Mouse (Mus musculus) myocyte (in vitro differentiated cells): ENCODE measurements around the gene Mprip. TPM values are rescaled to one million over a fixed set of nuclear protein-coding genes. Genes with fewer than 3 reads are reported as not detected.

ENCODE experiments used
- H3K27me3 ChIP-seq: one replicate; pipeline ENCODE4 v1.6.1; 2011; ENCODE audit not compliant: control insufficient read depth, insufficient read depth, insufficient read length
- H3K36me3 ChIP-seq: one replicate; pipeline ENCODE4 v1.6.1; 2011; ENCODE audit not compliant: control insufficient read depth, insufficient read depth
- H3K4me2 ChIP-seq: one replicate; pipeline ENCODE4 v1.6.1; 2011; ENCODE audit warnings: low read depth, control low read depth
- H3K4me3 ChIP-seq: one replicate; pipeline ENCODE4 v1.5.1; 2011; ENCODE audit warnings: mild to moderate bottlenecking, control low read depth, moderate library complexity
- H3K79me2 ChIP-seq: one replicate; pipeline ENCODE4 v1.6.1; 2011; ENCODE audit not compliant: control insufficient read depth, insufficient read depth
- H3ac ChIP-seq: one replicate; pipeline ENCODE4 v1.6.1; 2011; ENCODE audit not compliant: control insufficient read depth, insufficient read length
- CEBPB ChIP-seq: IDR thresholded peaks from 2 replicates; pipeline ENCODE4 v1.6.1; 2011; ENCODE audit warnings: mild to moderate bottlenecking, moderate library complexity; ENCODE audit not compliant: poor library complexity, insufficient read depth, severe bottlenecking
- E2F4 ChIP-seq: IDR thresholded peaks from one replicate; pipeline ENCODE4 v1.6.1; 2011; ENCODE audit warnings: mild to moderate bottlenecking, control low read depth, moderate library complexity; ENCODE audit not compliant: insufficient read depth
- MAX ChIP-seq: IDR thresholded peaks from one replicate; pipeline ENCODE4 v1.6.1; 2011; ENCODE audit warnings: low read depth, mild to moderate bottlenecking, control low read depth
- MYOD1 ChIP-seq, 3 experiments: IDR thresholded peaks; one replicate each; pipeline ENCODE4 v1.6.1; 2011; ENCODE audit warnings: control low read depth in 2 of 3, low read depth in 2 of 3, mild to moderate bottlenecking in 2 of 3, moderate library complexity in 1 of 3; ENCODE audit not compliant: insufficient read length in 2 of 3, control insufficient read depth in 1 of 3
- MYOG ChIP-seq, 3 experiments: IDR thresholded peaks; one replicate each; pipeline ENCODE4 v1.6.1; 2011; ENCODE audit warnings: control low read depth in 2 of 3, low read depth in 2 of 3, mild to moderate bottlenecking in 2 of 3; ENCODE audit not compliant: insufficient read length in 2 of 3, control insufficient read depth in 1 of 3, insufficient read depth in 1 of 3
- POLR2A ChIP-seq: IDR thresholded peaks from one replicate; pipeline ENCODE4 v1.6.1; 2011; ENCODE audit warnings: low read depth, mild to moderate bottlenecking, control low read depth, moderate library complexity; ENCODE audit not compliant: insufficient read length
- POLR2AphosphoS2 ChIP-seq: IDR thresholded peaks from one replicate; pipeline ENCODE4 v1.6.1; 2011; ENCODE audit warnings: low read depth, control low read depth; ENCODE audit not compliant: insufficient read length
- REST ChIP-seq: IDR thresholded peaks from one replicate; pipeline ENCODE4 v1.6.1; 2011; ENCODE audit warnings: mild to moderate bottlenecking, control low read depth, moderate library complexity; ENCODE audit not compliant: insufficient read depth, insufficient read length
- SRF ChIP-seq: IDR thresholded peaks from one replicate; pipeline ENCODE4 v1.6.1; 2011; ENCODE audit warnings: low read depth; ENCODE audit not compliant: control insufficient read depth, insufficient read length
- TCF12 ChIP-seq: IDR thresholded peaks from one replicate; pipeline ENCODE4 v1.6.1; 2011; ENCODE audit warnings: mild to moderate bottlenecking, control low read depth; ENCODE audit not compliant: poor library complexity, insufficient read depth, severe bottlenecking
- TCF3 ChIP-seq: IDR thresholded peaks from one replicate; pipeline ENCODE4 v1.6.1; 2011; ENCODE audit warnings: low read depth, control low read depth; ENCODE audit not compliant: insufficient read length
- USF1 ChIP-seq: IDR thresholded peaks from one replicate; pipeline ENCODE4 v1.6.1; 2011; ENCODE audit warnings: low read depth, mild to moderate bottlenecking, control low read depth, moderate library complexity
- polyA plus RNA-seq: library from polyadenylated mRNA; unstranded; fragments of >200 nt; fragmentation: generic; extraction: Trizol; gene quantifications from one replicate; pipeline ENCODE4 v1.2.1, GENCODE M21; 2012; ENCODE audit warnings: missing spikeins

The Mprip gene
- polyA plus RNA-seq, 1 experiment, result 191 TPM

- Histone ChIP-seq H3K79me2 (no peaks in the 10 kb centered on the region), H3K27me3 (no peaks in the 10 kb centered on the region), H3ac (no peak overlapping the region), H3K4me2 (no peak overlapping the region), H3K36me3 (no peaks in the 10 kb centered on the region), H3K4me3 (no peak overlapping the region)
- TF ChIP-seq MYOD1 (IDR thresholded peaks at IDR 0.05; ENCODE audit: control insufficient read depth in 1 of 3, insufficient read length in 2 of 3, low read depth in 2 of 3) (no peak), USF1 (no peak), SRF (no peak), POLR2A (no peak), TCF3 (no peak), TCF12 (no peak), CEBPB (no peak), MAX (no peak), MYOG (IDR thresholded peaks at IDR 0.05; ENCODE audit: control insufficient read depth in 1 of 3, insufficient read depth in 1 of 3, insufficient read length in 2 of 3, low read depth in 2 of 3) (no peak), POLR2AphosphoS2 (no peak), REST (no peak), E2F4 (no peak)
Observed at GRCm38 (mm10) chr11:59653003-59653402, 8.1 kb upstream of the Mprip start.

GRCm38 (mm10) chr11:59653547-59653946 lies 7.6 kb upstream of the Mprip start:
- no peak for TF ChIP-seq MYOG (IDR thresholded peaks at IDR 0.05; ENCODE audit: control insufficient read depth in 1 of 3, insufficient read depth in 1 of 3, insufficient read length in 2 of 3, low read depth in 2 of 3)
- no peak for TF ChIP-seq CEBPB
- no peak for TF ChIP-seq MAX
- no peak for TF ChIP-seq POLR2AphosphoS2
- no peak for TF ChIP-seq MYOD1 (IDR thresholded peaks at IDR 0.05; ENCODE audit: control insufficient read depth in 1 of 3, insufficient read length in 2 of 3, low read depth in 2 of 3)
- TF ChIP-seq SRF, result no peak
- TF ChIP-seq E2F4, result no peak
- no peak for TF ChIP-seq POLR2A
- no peak for TF ChIP-seq USF1
- no peak for TF ChIP-seq REST
- no peak for TF ChIP-seq TCF12
- TF ChIP-seq TCF3, result no peak
- H3K27me3 ChIP-seq, result no peaks in the 10 kb centered on the region
- no peak overlapping the region for H3K4me3 ChIP-seq
- H3ac ChIP-seq, result no peak overlapping the region
- H3K4me2 ChIP-seq, result no peak overlapping the region
- no peaks in the 10 kb centered on the region for H3K79me2 ChIP-seq
- H3K36me3 ChIP-seq, result no peaks in the 10 kb centered on the region

GRCm38 (mm10) chr11:59655337-59655736 lies 5.8 kb upstream of the Mprip start:
- Histone ChIP-seq H3K4me2 (peak overlapping the region; percentile 73), H3ac (no peak overlapping the region), H3K4me3 (no peak overlapping the region), H3K27me3 (no peaks in the 10 kb centered on the region), H3K36me3 (no peaks in the 10 kb centered on the region), H3K79me2 (no peaks in the 10 kb centered on the region)
- peak; percentile 25 for TF ChIP-seq POLR2A
- TF ChIP-seq MAX, result no peak
- no peak for TF ChIP-seq TCF12

DNA sequence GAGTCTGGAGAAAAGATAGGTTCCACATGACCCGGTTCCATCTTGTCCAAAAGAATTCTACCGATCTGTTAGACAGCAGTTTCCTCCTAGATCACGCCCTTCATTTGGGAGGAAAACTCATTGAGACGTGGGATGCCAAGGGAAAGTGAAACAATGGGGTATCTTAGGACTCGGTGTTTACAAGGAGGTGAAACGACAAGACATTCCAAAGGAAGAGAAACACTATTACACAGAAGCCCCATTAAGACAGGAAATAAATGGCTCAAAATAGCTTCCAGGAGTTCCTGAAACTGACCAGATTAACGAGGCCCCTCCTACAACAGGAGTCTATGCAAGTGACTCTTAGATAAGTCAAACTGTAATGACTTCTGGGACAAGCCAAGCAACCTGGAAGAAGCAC lies 5.1 kb upstream of the Mprip start:
- TF ChIP-seq TCF3, result no peak
- TF ChIP-seq USF1, result no peak
- TF ChIP-seq MAX, result no peak
- no peak for TF ChIP-seq REST
- no peak for TF ChIP-seq POLR2A
- no peak for TF ChIP-seq SRF
- TF ChIP-seq MYOD1 (IDR thresholded peaks at IDR 0.05; ENCODE audit: control insufficient read depth in 1 of 3, insufficient read length in 2 of 3, low read depth in 2 of 3), result no peak
- TF ChIP-seq TCF12, result no peak
- no peak for TF ChIP-seq CEBPB
- TF ChIP-seq E2F4, result no peak
- no peak for TF ChIP-seq POLR2AphosphoS2
- no peak for TF ChIP-seq MYOG (IDR thresholded peaks at IDR 0.05; ENCODE audit: control insufficient read depth in 1 of 3, insufficient read depth in 1 of 3, insufficient read length in 2 of 3, low read depth in 2 of 3)
- Histone ChIP-seq H3ac (no peak overlapping the region), H3K36me3 (no peaks in the 10 kb centered on the region), H3K79me2 (no peaks in the 10 kb centered on the region), H3K4me2 (peak overlapping the region; percentile 73), H3K4me3 (no peak overlapping the region), H3K27me3 (no peaks in the 10 kb centered on the region)

- Histone ChIP-seq H3K79me2 (peaks cover 40% of the 10 kb centered on the region), H3K36me3 (peaks cover 5% of the 10 kb centered on the region), H3K4me2 (peak overlapping the region; percentile 92), H3K4me3 (peak overlapping the region; percentile 64), H3ac (peak overlapping the region; percentile 80), H3K27me3 (no peaks in the 10 kb centered on the region)
- TF ChIP-seq TCF3 (no peak), SRF (no peak), POLR2A (no peak), CEBPB (no peak), TCF12 (no peak), E2F4 (no peak), MYOG (IDR thresholded peaks at IDR 0.05; ENCODE audit: control insufficient read depth in 1 of 3, insufficient read depth in 1 of 3, insufficient read length in 2 of 3, low read depth in 2 of 3) (no peak), POLR2AphosphoS2 (no peak), MYOD1 (IDR thresholded peaks at IDR 0.05; ENCODE audit: control insufficient read depth in 1 of 3, insufficient read length in 2 of 3, low read depth in 2 of 3) (no peak), MAX (no peak), USF1 (no peak), REST (no peak)
Observed at GRCm38 (mm10) chr11:59661601-59662248, 620 bp downstream of the Mprip start.
